22 mouse cellular contexts compared by ENCODE assay signal in genomic region chrX:56468422-56468821, GRCm38 (mm10). TPM values are rescaled to one million over a fixed set of nuclear protein-coding genes. Genes with fewer than 3 reads are reported as not detected.
DNase-seq lines count a peak whose midpoint lies in the region; ATAC-seq lines count a peak whose summit lies in the region.
"Had no signal": no experiment of that assay in that cellular context is flagged by ENCODE, and none has a peak within 500 bp of the region (broad histone marks: within the 10 kb centered on the region; RNA-seq: fewer than 3 reads in every experiment).

No protein-coding gene starts in this region.

- H3K9me3 ChIP-seq in intestine, embryonic 16.5 days (ENCODE audit: control insufficient read depth, low read length) = no peaks in the 10 kb centered on the region
- no peaks in the 10 kb centered on the region for H3K9me3 ChIP-seq in limb, embryonic 12.5 days
- H3K9me3 ChIP-seq in forebrain, embryonic 16.5 days (ENCODE audit: control insufficient read depth, low read length) = no peaks in the 10 kb centered on the region
- H3K9me3 ChIP-seq: heart, embryonic 10.5 days; hindbrain, embryonic 12.5 days; midbrain, embryonic 10.5 days had no signal

- no peaks in the 10 kb centered on the region for H3K36me3 ChIP-seq in intestine, embryonic 16.5 days (ENCODE audit: control insufficient read depth, insufficient read depth, low read length)
- H3K36me3 ChIP-seq in limb, embryonic 12.5 days = no peaks in the 10 kb centered on the region
- H3K36me3 ChIP-seq in forebrain, embryonic 16.5 days (ENCODE audit: control insufficient read depth, insufficient read depth) = no peaks in the 10 kb centered on the region
- H3K36me3 ChIP-seq: heart, embryonic 10.5 days; hindbrain, embryonic 12.5 days had no signal

- peak; percentile 7 for DNase-seq in kidney, adult 11 months
- DNase-seq in kidney, postnatal 25 days = no peak
- peak; percentile 28 for DNase-seq in embryo, embryonic 10.5 days (ENCODE audit: low spot score)
- DNase-seq in thymus, postnatal 14 days = no peak
- DNase-seq in thymus, adult 18-20 months = no peak
- DNase-seq: adrenal gland, postnatal 36 days; cerebellum, adult 9-10 months; gastrocnemius, postnatal 10 days; layer of hippocampus, postnatal 36 days; liver; lung, adult 18-20 months; thymus, postnatal 36 days had no signal

- H3K4me3 ChIP-seq in intestine, embryonic 16.5 days (ENCODE audit: low read length) = no peak overlapping the region
- no peak overlapping the region for H3K4me3 ChIP-seq in limb, embryonic 12.5 days (replicated peaks)
- H3K4me3 ChIP-seq in forebrain, embryonic 16.5 days (replicated peaks; ENCODE audit: low read length) = no peak overlapping the region
- H3K4me3 ChIP-seq: heart, embryonic 10.5 days; hindbrain, embryonic 12.5 days; midbrain, embryonic 10.5 days had no signal

- no peaks in the 10 kb centered on the region for H3K27me3 ChIP-seq in intestine, embryonic 16.5 days (replicated peaks; ENCODE audit: control insufficient read depth, insufficient read depth, low read length)
- no peaks in the 10 kb centered on the region for H3K27me3 ChIP-seq in limb, embryonic 12.5 days
- no peaks in the 10 kb centered on the region for H3K27me3 ChIP-seq in forebrain, embryonic 16.5 days (replicated peaks; ENCODE audit: control insufficient read depth, insufficient read depth, low read length)
- H3K27me3 ChIP-seq: hindbrain, embryonic 12.5 days had no signal

- H3K4me1 ChIP-seq in intestine, embryonic 16.5 days (ENCODE audit: control insufficient read depth, insufficient read depth, low read length) = peaks cover 6% of the 10 kb centered on the region; the same call in 1 of the 2 replicates
- H3K4me1 ChIP-seq in limb, embryonic 12.5 days (replicated peaks) = peaks cover 4% of the 10 kb centered on the region; the same call in 1 of the 2 replicates
- H3K4me1 ChIP-seq in forebrain, embryonic 16.5 days (replicated peaks; ENCODE audit: control insufficient read depth, insufficient read depth, low read length) = no peaks in the 10 kb centered on the region
- H3K4me1 ChIP-seq: heart, embryonic 10.5 days; hindbrain, embryonic 12.5 days; midbrain, embryonic 10.5 days had no signal

- no peak for ATAC-seq in intestine, embryonic 16.5 days
- no peak for ATAC-seq in limb, embryonic 12.5 days (ENCODE audit: insufficient number of reproducible peaks, insufficient read depth, low FRiP score, low TSS enrichment, low read depth)
- ATAC-seq in forebrain, embryonic 16.5 days = no peak
- ATAC-seq: Patski had no signal

- 49% methylated on average over 6 of the region's 6 CpGs for WGBS in intestine, embryonic 16.5 days
- 20% methylated on average over 6 of the region's 6 CpGs for WGBS in limb, embryonic 12.5 days
- 50% methylated on average over 6 of the region's 6 CpGs for WGBS in forebrain, embryonic 16.5 days

- peak overlapping the region; percentile 63 for H3K27ac ChIP-seq in intestine, embryonic 16.5 days (ENCODE audit: low read length)
- peak overlapping the region; percentile 64 for H3K27ac ChIP-seq in limb, embryonic 12.5 days
- no peak overlapping the region for H3K27ac ChIP-seq in forebrain, embryonic 16.5 days (ENCODE audit: low read length)
- H3K27ac ChIP-seq: heart, embryonic 10.5 days; hindbrain, embryonic 12.5 days; midbrain, embryonic 10.5 days; stomach, postnatal 0 days had no signal

- no peak overlapping the region for H3K4me2 ChIP-seq in intestine, embryonic 16.5 days (ENCODE audit: low read depth, low read length)
- H3K4me2 ChIP-seq in limb, embryonic 12.5 days = no peak overlapping the region
- no peak overlapping the region for H3K4me2 ChIP-seq in forebrain, embryonic 16.5 days (ENCODE audit: low read length)
- H3K4me2 ChIP-seq: hindbrain, embryonic 12.5 days had no signal

- no peak overlapping the region for H3K9ac ChIP-seq in intestine, embryonic 16.5 days (ENCODE audit: low read depth, low read length)
- H3K9ac ChIP-seq in limb, embryonic 12.5 days (replicated peaks) = no peak overlapping the region
- H3K9ac ChIP-seq in forebrain, embryonic 16.5 days (replicated peaks; ENCODE audit: low read depth, low read length) = no peak overlapping the region
- H3K9ac ChIP-seq: hindbrain, embryonic 12.5 days had no signal

RNA-seq across cellular contexts. Expression of gene Ints6l, which starts 13.8 kb away (rescaled TPM):
- 21.0 and 21.4 TPM in 2 replicates for polyA plus RNA-seq in intestine, embryonic 16.5 days (2015; fragmentation: Nextera tagmentation; extraction: Ambion mirVana)
- 27.1 and 30.0 TPM in 2 replicates for polyA plus RNA-seq in limb, embryonic 12.5 days (2016; fragmentation: Nextera tagmentation; extraction: Ambion mirVana)
- polyA plus RNA-seq in forebrain, embryonic 16.5 days (2015; fragmentation: Nextera tagmentation; extraction: Ambion mirVana) = 16.8 and 18.2 TPM in 2 replicates

RNA-seq across cellular contexts. Expression of gene Gm2174, which starts 20.7 kb away (rescaled TPM):
- polyA plus RNA-seq in intestine, embryonic 16.5 days (2015; fragmentation: Nextera tagmentation; extraction: Ambion mirVana) = 2.0 and 2.8 TPM in 2 replicates
- 1.3 and 1.5 TPM in 2 replicates for polyA plus RNA-seq in limb, embryonic 12.5 days (2016; fragmentation: Nextera tagmentation; extraction: Ambion mirVana)
- polyA plus RNA-seq in forebrain, embryonic 16.5 days (2015; fragmentation: Nextera tagmentation; extraction: Ambion mirVana) = 1.4 and 2.7 TPM in 2 replicates
- polyA plus RNA-seq: hindbrain, embryonic 12.5 days; large intestine, adult 2 months; Patski had no signal

RNA-seq across cellular contexts. Expression of gene Gm10477, which starts 56.1 kb away (rescaled TPM):
- not detected in 2 replicates for polyA plus RNA-seq in intestine, embryonic 16.5 days (2015; fragmentation: Nextera tagmentation; extraction: Ambion mirVana)
- not detected in 2 replicates for polyA plus RNA-seq in limb, embryonic 12.5 days (2016; fragmentation: Nextera tagmentation; extraction: Ambion mirVana)
- not detected in 2 replicates for polyA plus RNA-seq in forebrain, embryonic 16.5 days (2015; fragmentation: Nextera tagmentation; extraction: Ambion mirVana)
- polyA plus RNA-seq: embryonic facial prominence, embryonic 11.5 days; heart, embryonic 10.5 days; hindbrain, embryonic 12.5 days; large intestine, adult 2 months; midbrain, embryonic 10.5 days; Patski; stomach, postnatal 0 days had no signal

Comparison
In these comparisons a context has a peak if more than half of its experiments do, and no peak if none do; other contexts are left out.
1. DNase-seq: peak in kidney, adult 11 months (single experiment) and embryo, embryonic 10.5 days (single experiment); none in kidney, postnatal 25 days (0 of 2), thymus, postnatal 14 days (single experiment) and thymus, adult 18-20 months (0 of 2).